Mouse (Mus musculus) small intestine, adult 2 months (tissue): ENCODE measurements around the gene Padi2.

Experiments
- CTCF ChIP-seq: fragments of 200-500 bp; IDR thresholded peaks from 2 replicates; pipeline ENCODE4 v1.5.1; 2012; ENCODE audit warnings: low read depth, mild to moderate bottlenecking, control low read depth, inconsistent platforms, low read length, moderate library complexity, mixed read lengths; ENCODE audit not compliant: insufficient replicate concordance, insufficient read length; ENCODE audit errors: extremely low read depth
- POLR2A ChIP-seq: fragments of 200-500 bp; IDR thresholded peaks from 2 replicates; pipeline ENCODE4 v1.6.1; 2012; ENCODE audit warnings: low read depth, mild to moderate bottlenecking, control low read depth, inconsistent platforms, low read length, moderate library complexity

DNA sequence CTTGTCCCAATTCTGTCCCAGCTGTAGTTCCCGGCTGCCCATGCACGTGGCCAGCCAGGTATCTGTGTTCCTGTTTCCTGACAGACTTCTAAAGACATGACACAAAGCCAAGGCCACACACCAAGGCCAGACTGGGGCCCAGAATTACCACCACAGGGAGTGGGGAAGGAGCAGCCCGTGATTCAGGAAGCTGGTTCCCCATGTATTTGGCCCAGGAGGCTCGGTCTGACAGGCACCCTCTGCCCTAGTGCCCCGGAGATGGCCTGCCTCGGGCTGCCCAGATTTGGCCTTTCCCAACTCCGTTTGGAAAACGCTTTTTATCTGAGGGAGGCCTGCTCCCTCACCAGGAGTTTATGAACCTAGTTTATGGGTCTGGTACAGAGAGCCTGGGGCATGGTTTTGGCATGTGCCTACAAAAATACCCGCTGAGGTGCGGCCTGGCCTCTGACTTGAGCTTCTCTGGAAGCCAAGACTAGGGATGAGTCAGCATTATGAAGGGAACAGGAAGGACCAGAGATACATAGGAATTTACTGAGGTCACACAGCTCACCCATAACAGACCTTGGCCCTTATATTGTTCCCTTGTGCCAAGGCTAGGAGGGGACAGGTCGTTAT, 44.0 kb upstream of the Padi2 start:
- TF ChIP-seq CTCF: no peak
- no peak for TF ChIP-seq POLR2A
